Mouse (Mus musculus): ENCODE data around the gene Hmcn1. TPM values are rescaled to one million over a fixed set of nuclear protein-coding genes. Genes with fewer than 3 reads are reported as not detected.

The Hmcn1 gene
- total RNA-seq (2014; fragmentation: Nextera tagmentation) (not detected in 2 replicates), total RNA-seq (2017) (0.12 and 0.33 TPM in 2 replicates), polyA plus RNA-seq (2012) (not detected in 2 replicates)

DNA sequence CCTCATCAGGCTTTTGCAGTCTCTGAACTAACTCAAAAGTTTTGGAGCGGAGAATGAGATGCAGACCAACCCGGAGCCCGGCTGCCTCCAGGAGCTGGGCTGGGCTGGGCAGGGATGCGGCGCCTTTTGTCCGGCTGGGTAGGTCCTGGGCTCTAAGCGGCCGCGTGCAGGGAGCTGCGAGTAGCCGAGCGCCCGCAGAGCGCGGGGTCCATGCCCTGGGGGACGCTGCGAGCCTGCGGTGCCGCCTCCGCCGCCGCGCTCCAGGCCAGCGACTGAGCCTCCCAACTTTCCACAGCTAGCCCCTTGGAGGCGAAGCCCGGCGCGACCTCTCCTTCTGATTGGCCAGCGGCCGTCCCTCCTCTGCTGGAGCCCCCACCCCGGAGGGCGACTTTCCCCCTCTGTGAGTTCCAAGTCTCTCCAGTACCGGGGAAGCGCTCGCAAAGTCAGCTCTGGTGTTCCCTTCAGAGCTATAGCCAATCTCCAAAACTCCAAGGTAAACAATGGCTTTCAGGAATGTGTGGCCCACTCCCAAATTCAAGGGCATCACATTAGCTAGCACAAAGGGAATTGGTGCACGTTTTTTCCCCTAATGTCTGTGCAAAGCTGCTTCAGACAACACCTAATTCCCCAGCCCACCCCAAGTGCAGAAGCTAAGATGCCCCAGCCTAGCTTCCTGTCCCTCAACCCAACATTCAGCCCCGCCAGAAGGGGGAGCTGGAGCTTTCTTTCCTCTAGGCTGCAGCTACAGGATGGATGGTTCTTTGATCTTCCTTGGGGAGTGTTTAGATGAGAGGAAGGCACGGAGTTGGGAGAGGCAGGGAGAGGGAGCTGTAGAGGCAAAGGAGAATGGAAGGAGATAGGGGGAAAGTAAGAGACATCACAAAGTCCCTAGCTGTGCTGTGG is at the start of gene Hmcn1:
Gene Hmcn1, minus strand, starts transcription at position 274 of the 903 bp plus-strand sequence.
- H3K27me3 ChIP-seq (ENCODE audit: insufficient read depth, low read length) = peaks cover 12% of the 10 kb centered on the region
- ATAC-seq (ENCODE audit: extremely low read depth, insufficient number of reproducible peaks, low FRiP score, poor library complexity, severe bottlenecking) = no peak
- no peaks in the 10 kb centered on the region for H3K4me1 ChIP-seq (ENCODE audit: insufficient read depth, low read depth, low read length)
- TF ChIP-seq TAL1 (conservative IDR thresholded peaks at IDR 0.05; ENCODE audit: low read depth, low read length) = no peak
- no peak for TF ChIP-seq POLR2AphosphoS5 (IDR thresholded peaks at IDR 0.05; ENCODE audit: insufficient replicate concordance, low read depth, low read length)
- TF ChIP-seq GATA1 (IDR thresholded peaks at IDR 0.05; ENCODE audit: borderline replicate concordance, low read length) = no peak
- TF ChIP-seq GATA2 (IDR thresholded peaks at IDR 0.05; ENCODE audit: borderline replicate concordance, low read depth, low read length) = no peak
- no peak for TF ChIP-seq CTCF (IDR thresholded peaks at IDR 0.05; ENCODE audit: low read depth, low read length)
- H3K9me3 ChIP-seq (replicated peaks) = no peaks in the 10 kb centered on the region
- no peak for DNase-seq (ENCODE audit: low spot score)
- no peak within 1 kb of the TSS for H3K4me3 ChIP-seq (ENCODE audit: low read depth, low read length)
- no peaks in the 10 kb centered on the region for H3K36me3 ChIP-seq (replicated peaks)

DNA sequence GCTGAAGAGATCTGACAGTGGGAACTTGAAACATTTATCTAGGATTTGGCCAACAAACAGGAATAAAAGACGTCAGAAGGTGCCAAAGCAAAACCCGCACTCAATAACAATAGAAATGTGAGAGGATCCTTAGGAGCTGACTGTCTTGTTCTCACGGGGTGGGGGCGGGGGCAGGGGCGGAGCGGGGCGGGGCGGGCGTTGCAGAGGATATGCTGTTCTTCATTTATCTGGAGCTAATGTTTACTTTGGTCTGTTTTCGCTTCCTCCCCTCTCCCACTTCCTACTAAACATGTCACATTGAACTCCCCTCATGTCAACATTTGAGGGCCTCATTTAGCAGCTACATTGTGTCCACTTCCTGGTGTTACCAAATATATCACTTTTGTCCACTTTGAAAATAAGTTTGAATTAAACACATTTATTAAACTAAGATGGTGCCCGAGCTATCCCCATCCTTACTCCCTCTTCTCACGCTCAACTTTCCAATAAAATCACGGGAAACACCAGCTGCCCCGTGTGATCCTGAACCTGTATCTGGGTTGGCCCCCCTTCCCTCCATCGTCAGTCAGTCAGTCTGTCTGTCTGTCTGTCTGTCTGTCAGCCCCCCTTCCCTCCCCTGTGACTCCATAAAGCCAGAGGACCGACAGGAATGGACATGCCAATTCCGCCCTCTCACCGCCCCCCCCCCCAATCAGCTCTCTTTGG is 47.9 kb upstream of the Hmcn1 start:
- no peak overlapping the region for H3K4me3 ChIP-seq (ENCODE audit: low read depth, low read length)
- H3K27me3 ChIP-seq (ENCODE audit: insufficient read depth, low read length) = peaks cover 26% of the 10 kb centered on the region
- no peak for DNase-seq (ENCODE audit: low spot score)
- TF ChIP-seq GATA1 (IDR thresholded peaks at IDR 0.05; ENCODE audit: borderline replicate concordance, low read length) (no peak), GATA2 (IDR thresholded peaks at IDR 0.05; ENCODE audit: borderline replicate concordance, low read depth, low read length) (no peak), POLR2AphosphoS5 (IDR thresholded peaks at IDR 0.05; ENCODE audit: insufficient replicate concordance, low read depth, low read length) (no peak), CTCF (IDR thresholded peaks at IDR 0.05; ENCODE audit: low read depth, low read length) (no peak), TAL1 (conservative IDR thresholded peaks at IDR 0.05; ENCODE audit: low read depth, low read length) (no peak)
- H3K36me3 ChIP-seq (replicated peaks) = no peaks in the 10 kb centered on the region
- no peak for ATAC-seq (ENCODE audit: extremely low read depth, insufficient number of reproducible peaks, low FRiP score, poor library complexity, severe bottlenecking)
- no peaks in the 10 kb centered on the region for H3K9me3 ChIP-seq (replicated peaks)
- H3K4me1 ChIP-seq (ENCODE audit: insufficient read depth, low read depth, low read length) = peaks cover 17% of the 10 kb centered on the region

DNA sequence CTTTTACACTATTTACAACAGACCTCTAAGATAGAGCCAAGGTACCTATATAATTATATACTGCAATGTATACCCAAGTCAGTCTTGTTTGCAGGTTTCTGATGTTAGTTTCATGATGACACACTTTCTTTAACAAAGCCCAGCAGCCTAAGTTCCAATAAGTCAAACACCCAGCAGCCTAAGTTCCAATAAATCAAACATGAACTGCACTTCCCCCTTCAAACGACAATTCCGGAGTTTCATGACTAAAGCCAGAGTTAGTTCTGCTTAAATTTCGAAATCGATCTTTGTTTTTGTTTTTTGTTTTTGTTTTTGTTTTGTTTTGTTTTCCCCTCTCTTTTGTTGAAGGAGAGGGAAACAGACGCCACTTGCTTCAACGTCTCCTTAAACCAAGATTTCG is 47.1 kb upstream of the Hmcn1 start:
- Histone ChIP-seq H3K27me3 (ENCODE audit: insufficient read depth, low read length) (peaks cover 27% of the 10 kb centered on the region), H3K4me1 (ENCODE audit: insufficient read depth, low read depth, low read length) (peaks cover 21% of the 10 kb centered on the region), H3K9me3 (replicated peaks) (no peaks in the 10 kb centered on the region), H3K4me3 (ENCODE audit: low read depth, low read length) (no peak overlapping the region), H3K36me3 (replicated peaks) (no peaks in the 10 kb centered on the region)
- ATAC-seq (ENCODE audit: extremely low read depth, insufficient number of reproducible peaks, low FRiP score, poor library complexity, severe bottlenecking) (no peak), DNase-seq (ENCODE audit: low spot score) (no peak)
- TF ChIP-seq GATA1 (IDR thresholded peaks at IDR 0.05; ENCODE audit: borderline replicate concordance, low read length) (no peak), POLR2AphosphoS5 (IDR thresholded peaks at IDR 0.05; ENCODE audit: insufficient replicate concordance, low read depth, low read length) (no peak), GATA2 (IDR thresholded peaks at IDR 0.05; ENCODE audit: borderline replicate concordance, low read depth, low read length) (no peak), CTCF (IDR thresholded peaks at IDR 0.05; ENCODE audit: low read depth, low read length) (no peak)

GRCm38 (mm10) chr1:151039189-151039588 is 46.0 kb upstream of the Hmcn1 start:
- H3K36me3 ChIP-seq (replicated peaks) = no peaks in the 10 kb centered on the region
- no peak for ATAC-seq (ENCODE audit: extremely low read depth, insufficient number of reproducible peaks, low FRiP score, poor library complexity, severe bottlenecking)

DNA sequence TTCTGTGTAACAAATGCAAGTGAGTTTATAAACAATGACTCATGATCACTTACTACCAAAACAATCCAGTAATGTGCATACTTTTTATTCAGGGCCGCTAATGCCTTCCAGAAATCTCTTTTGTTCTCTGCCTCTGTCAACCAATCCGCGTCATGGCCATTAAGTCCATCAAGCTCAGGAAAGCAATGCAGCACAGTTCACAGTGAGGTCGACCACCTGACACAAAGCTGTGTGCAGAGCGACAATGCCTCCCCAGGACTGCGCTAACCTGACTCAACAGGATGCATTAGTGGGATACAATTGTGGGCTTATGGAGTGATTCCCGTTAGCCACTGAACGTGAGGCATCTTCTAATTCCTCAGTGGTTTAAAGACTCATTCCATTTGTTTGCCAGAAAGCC is 45.3 kb upstream of the Hmcn1 start:
- ATAC-seq (ENCODE audit: extremely low read depth, insufficient number of reproducible peaks, low FRiP score, poor library complexity, severe bottlenecking) (no peak), DNase-seq (ENCODE audit: low spot score) (no peak)
- no peaks in the 10 kb centered on the region for H3K9me3 ChIP-seq (replicated peaks)
- H3K36me3 ChIP-seq (replicated peaks) = no peaks in the 10 kb centered on the region
- H3K4me1 ChIP-seq (ENCODE audit: insufficient read depth, low read depth, low read length) = peaks cover 24% of the 10 kb centered on the region
- H3K4me3 ChIP-seq (ENCODE audit: low read depth, low read length) = no peak overlapping the region
- H3K27me3 ChIP-seq (ENCODE audit: insufficient read depth, low read length) = peaks cover 20% of the 10 kb centered on the region
- no peak for TF ChIP-seq TAL1 (conservative IDR thresholded peaks at IDR 0.05; ENCODE audit: low read depth, low read length)
- no peak for TF ChIP-seq GATA1 (IDR thresholded peaks at IDR 0.05; ENCODE audit: borderline replicate concordance, low read length)
- TF ChIP-seq GATA2 (IDR thresholded peaks at IDR 0.05; ENCODE audit: borderline replicate concordance, low read depth, low read length) = no peak
- no peak for TF ChIP-seq POLR2AphosphoS5 (IDR thresholded peaks at IDR 0.05; ENCODE audit: insufficient replicate concordance, low read depth, low read length)
- TF ChIP-seq CTCF (IDR thresholded peaks at IDR 0.05; ENCODE audit: low read depth, low read length) = no peak

More at GRCm38 (mm10) chr1:151039189-151039588, 46.0 kb upstream of the Hmcn1 start:
- Histone ChIP-seq H3K4me3 (ENCODE audit: low read depth, low read length) (no peak overlapping the region), H3K4me1 (ENCODE audit: insufficient read depth, low read depth, low read length) (peaks cover 24% of the 10 kb centered on the region), H3K9me3 (replicated peaks) (no peaks in the 10 kb centered on the region), H3K27me3 (ENCODE audit: insufficient read depth, low read length) (peaks cover 22% of the 10 kb centered on the region)
- TF ChIP-seq TAL1 (conservative IDR thresholded peaks at IDR 0.05; ENCODE audit: low read depth, low read length) (no peak), GATA1 (IDR thresholded peaks at IDR 0.05; ENCODE audit: borderline replicate concordance, low read length) (no peak), CTCF (IDR thresholded peaks at IDR 0.05; ENCODE audit: low read depth, low read length) (no peak), GATA2 (IDR thresholded peaks at IDR 0.05; ENCODE audit: borderline replicate concordance, low read depth, low read length) (no peak), POLR2AphosphoS5 (IDR thresholded peaks at IDR 0.05; ENCODE audit: insufficient replicate concordance, low read depth, low read length) (no peak)
- DNase-seq (ENCODE audit: low spot score) = no peak
